Mouse (Mus musculus): ENCODE results near the gene Gm18596.

DNA sequence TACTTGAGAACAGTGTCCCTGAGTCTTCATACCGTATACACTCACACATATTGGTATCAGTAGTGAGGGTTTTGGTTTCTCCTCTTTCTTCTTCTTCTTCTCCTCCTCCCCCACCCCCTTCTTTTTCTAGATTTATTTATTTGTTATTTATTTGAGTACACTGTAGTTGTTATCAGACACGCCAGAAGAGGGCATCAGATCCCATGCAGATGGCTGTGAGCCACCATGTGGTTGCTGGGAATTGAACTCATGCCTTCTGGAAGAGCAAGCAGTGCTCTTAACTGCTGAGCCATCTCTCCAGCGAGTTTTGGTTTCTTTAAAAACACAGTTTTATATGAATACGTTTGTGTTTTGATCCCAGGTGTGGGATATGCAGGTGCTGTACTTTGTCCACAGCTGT is 14.2 kb downstream of the Gm18596 start:
- TF ChIP-seq POLR2A (IDR thresholded peaks at IDR 0.05; ENCODE audit: low read depth, low read length) (no peak), CTCF (IDR thresholded peaks at IDR 0.05; ENCODE audit: extremely low read depth, insufficient read length, insufficient replicate concordance, low read depth, low read length) (no peak)
